Mouse (Mus musculus) lung, embryonic 14.5 days (tissue): ENCODE measurements around the gene Dmrtb1. TPM values are rescaled to one million over a fixed set of nuclear protein-coding genes. Genes with fewer than 3 reads are reported as not detected.

Experiments
- ATAC-seq: fragments of 200-750 bp; cut with Nextera tagmentation; 2 replicates; pipeline ENCODE4 v1.8.0; 2017; ENCODE audit warnings: mild to moderate bottlenecking, moderate TSS enrichment, moderate library complexity; ENCODE audit not compliant: insufficient read depth
- DNase-seq: peaks from one replicate; pipeline ENCODE4 v3.0.0-alpha.2; 2015
- H3K27ac ChIP-seq: fragments of 300-500 bp; sonication (generic); 2 replicates; pipeline ENCODE4 v1.5.1; 2014; ENCODE audit warnings: low read depth, mild to moderate bottlenecking, moderate library complexity
- H3K27me3 ChIP-seq: fragments of 300-500 bp; sonication (generic); 2 replicates; pipeline ENCODE4 v1.6.1; 2014; ENCODE audit warnings: low read length, control low read depth; ENCODE audit not compliant: insufficient read depth
- H3K36me3 ChIP-seq: fragments of 300-500 bp; sonication (generic); 2 replicates; pipeline ENCODE4 v1.6.1; 2014; ENCODE audit warnings: control low read depth; ENCODE audit not compliant: insufficient read depth
- H3K4me1 ChIP-seq: fragments of 300-500 bp; sonication (generic); 2 replicates; pipeline ENCODE4 v1.6.1; 2014; ENCODE audit warnings: antibody characterized with exemption, control low read depth; ENCODE audit not compliant: insufficient read depth
- H3K4me2 ChIP-seq: fragments of 300-500 bp; sonication (generic); 2 replicates; pipeline ENCODE4 v1.6.1; 2014; ENCODE audit warnings: mild to moderate bottlenecking
- H3K4me3 ChIP-seq: fragments of 300-500 bp; sonication (generic); 2 replicates; pipeline ENCODE4 v1.5.1; 2014; ENCODE audit warnings: low read depth, low read length
- H3K9ac ChIP-seq: fragments of 300-500 bp; sonication (generic); 2 replicates; pipeline ENCODE4 v1.6.1; 2014
- H3K9me3 ChIP-seq: fragments of 300-500 bp; sonication (generic); 2 replicates; pipeline ENCODE4 v1.6.1; 2016; ENCODE audit warnings: low read depth, low read length, control low read depth
- CTCF ChIP-seq: IDR thresholded peaks from 2 replicates; pipeline ENCODE4 v1.5.1; 2016; ENCODE audit warnings: antibody characterized with exemption, low read depth
- WGBS: fragments of 180-500 bp; shearing (Covaris S2); extraction: QIAGEN DNeasy Blood & Tissue Kit; methylation state at CpG from one replicate; pipeline ENCODE4 v1.1.7; 2014; 5-methylcytosine and 5-hydroxymethylcytosine counted together
- polyA plus RNA-seq: library from polyadenylated mRNA; unstranded; fragments of >200 nt; fragmentation: Nextera tagmentation; extraction: Ambion mirVana; gene quantifications from 2 replicates; pipeline ENCODE4 v1.2.1, GENCODE M21; 2014

The Dmrtb1 gene
- not detected in 2 replicates for polyA plus RNA-seq

DNA sequence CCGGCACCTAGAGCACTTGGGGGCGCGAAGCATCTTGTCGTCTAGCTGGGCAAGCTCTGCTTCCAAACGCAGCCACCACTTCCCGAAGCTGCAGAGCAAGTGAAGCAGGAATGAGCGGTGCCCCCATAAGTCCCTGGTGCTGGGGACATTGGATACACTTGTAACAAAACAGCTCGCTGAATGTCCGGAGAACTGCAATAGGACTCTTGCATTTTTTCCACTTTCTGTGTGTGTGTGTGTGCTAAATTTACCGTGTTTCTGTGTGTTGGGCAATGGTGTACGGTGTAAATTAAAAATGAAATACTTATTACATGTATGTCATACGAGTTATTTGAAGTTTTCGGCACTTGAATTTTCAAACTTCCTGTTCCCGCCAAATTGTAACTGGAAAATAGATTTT, at the start of gene Dmrtb1:
Gene Dmrtb1 (minus strand): TSS at position 101 of the 400 bp plus-strand sequence.
- Histone ChIP-seq H3K4me2 (no peak within 1 kb of the TSS), H3K4me1 (no peaks in the 10 kb centered on the region), H3K27me3 (no peaks in the 10 kb centered on the region), H3K9ac (no peak within 1 kb of the TSS), H3K36me3 (no peaks in the 10 kb centered on the region), H3K9me3 (no peaks in the 10 kb centered on the region), H3K27ac (no peak within 1 kb of the TSS), H3K4me3 (no peak within 1 kb of the TSS)
- DNase-seq (no peak), ATAC-seq (no peak)
- TF ChIP-seq CTCF, result no peak
- 86% methylated on average over 14 of the region's 14 CpGs for WGBS

- Histone ChIP-seq H3K27ac (no peak overlapping the region), H3K9me3 (no peaks in the 10 kb centered on the region), H3K4me2 (no peak overlapping the region), H3K27me3 (no peaks in the 10 kb centered on the region; the same call in 1 of the 2 replicates), H3K9ac (no peak overlapping the region), H3K4me1 (no peaks in the 10 kb centered on the region), H3K36me3 (no peaks in the 10 kb centered on the region), H3K4me3 (no peak overlapping the region)
- WGBS, result 33% methylated on average over 3 of the region's 3 CpGs
- DNase-seq (no peak), ATAC-seq (no peak)
- TF ChIP-seq CTCF, result no peak
Observed at GRCm38 (mm10) chr4:107733603-107734002, 49.6 kb upstream of the Dmrtb1 start.

DNA sequence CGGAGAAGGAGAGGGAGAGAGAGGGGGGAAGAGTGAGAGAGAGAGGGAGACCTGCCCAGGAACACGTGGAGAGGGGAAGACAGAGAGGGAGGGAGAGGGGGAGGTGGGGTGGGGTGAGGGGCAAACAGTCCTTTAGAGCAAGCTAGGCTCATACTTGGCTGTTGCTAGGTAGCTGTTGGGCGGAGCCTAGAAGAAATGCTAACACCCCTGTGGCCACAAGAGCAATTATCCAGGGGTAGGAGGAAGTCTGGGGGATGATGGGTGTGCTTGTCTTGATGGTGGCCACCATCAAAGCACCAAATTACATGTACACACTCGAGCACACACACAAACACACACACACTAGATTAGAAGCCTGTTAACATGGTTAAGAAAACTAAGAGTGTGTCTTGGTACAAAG, 48.6 kb upstream of the Dmrtb1 start:
- ATAC-seq (peak; percentile 50; the same call in 1 of the 2 replicates), DNase-seq (peak; percentile 17)
- Histone ChIP-seq H3K4me2 (no peak overlapping the region), H3K9me3 (no peaks in the 10 kb centered on the region), H3K4me3 (no peak overlapping the region), H3K27ac (no peak overlapping the region), H3K36me3 (no peaks in the 10 kb centered on the region), H3K27me3 (no peaks in the 10 kb centered on the region; the same call in 1 of the 2 replicates), H3K4me1 (no peaks in the 10 kb centered on the region), H3K9ac (no peak overlapping the region)
- TF ChIP-seq CTCF, result no peak
- whole genome bisulfite sequencing, result 14% methylated on average over 4 of the region's 4 CpGs

DNA sequence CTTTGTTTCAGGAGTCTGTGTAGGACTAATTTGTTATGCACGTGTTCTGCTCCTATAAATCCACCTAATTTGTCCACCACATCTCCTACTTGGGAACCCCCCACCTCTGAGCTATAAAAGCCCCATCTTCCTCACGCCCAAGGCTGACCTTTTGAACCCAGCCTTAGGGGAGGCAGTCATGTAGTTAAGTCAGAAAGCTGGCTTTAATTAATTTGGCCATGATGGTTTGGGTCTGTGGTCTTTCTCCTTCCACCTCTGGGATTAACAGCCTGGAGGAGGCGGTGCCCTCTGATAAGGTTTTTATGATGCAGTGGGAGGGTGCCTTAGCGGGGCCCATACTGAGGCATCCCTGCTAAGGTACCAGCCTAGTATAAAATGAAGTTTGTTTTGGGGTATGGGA, 48.2 kb upstream of the Dmrtb1 start:
- H3K4me3 ChIP-seq, result no peak overlapping the region
- no peak for DNase-seq
- H3K4me1 ChIP-seq, result no peaks in the 10 kb centered on the region
- H3K9me3 ChIP-seq, result no peaks in the 10 kb centered on the region
- no peak for TF ChIP-seq CTCF
- H3K27ac ChIP-seq, result no peak overlapping the region
- no peak for ATAC-seq
- no peaks in the 10 kb centered on the region for H3K36me3 ChIP-seq
- WGBS, result 26% methylated on average over 4 of the region's 4 CpGs
- no peak overlapping the region for H3K9ac ChIP-seq
- no peaks in the 10 kb centered on the region; the same call in 1 of the 2 replicates for H3K27me3 ChIP-seq
- H3K4me2 ChIP-seq, result no peak overlapping the region

DNA sequence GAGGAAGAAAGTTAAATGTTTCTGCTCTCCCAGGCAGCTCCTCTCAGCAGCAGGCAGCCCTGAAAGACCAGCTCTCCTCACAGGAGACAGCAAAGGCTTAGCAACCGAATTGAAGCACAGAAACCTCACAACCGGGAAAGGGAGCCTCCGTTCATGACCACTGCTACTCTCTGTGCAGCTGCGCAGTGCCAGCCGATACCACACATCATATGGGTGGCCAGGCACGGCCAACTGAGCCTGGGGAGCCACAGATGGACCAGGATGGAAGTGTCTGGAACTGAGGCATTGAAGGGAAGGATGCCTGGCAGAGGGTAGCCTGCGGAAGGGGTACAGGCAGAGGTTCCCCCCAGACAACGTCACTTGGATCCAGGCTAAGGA, 47.0 kb upstream of the Dmrtb1 start:
- WGBS, result 67% methylated on average over 8 of the region's 8 CpGs
- ATAC-seq, result no peak
- H3K4me2 ChIP-seq, result no peak overlapping the region
- H3K27me3 ChIP-seq, result no peaks in the 10 kb centered on the region; the same call in 1 of the 2 replicates
- H3K9me3 ChIP-seq, result no peaks in the 10 kb centered on the region
- DNase-seq, result no peak
- no peak overlapping the region for H3K9ac ChIP-seq
- TF ChIP-seq CTCF, result no peak
- H3K4me3 ChIP-seq, result no peak overlapping the region
- no peak overlapping the region for H3K27ac ChIP-seq
- no peaks in the 10 kb centered on the region for H3K36me3 ChIP-seq
- no peaks in the 10 kb centered on the region for H3K4me1 ChIP-seq

- H3K9me3 ChIP-seq, result no peaks in the 10 kb centered on the region
- ATAC-seq (no peak), DNase-seq (no peak)
- H3K4me1 ChIP-seq, result no peaks in the 10 kb centered on the region
- TF ChIP-seq CTCF, result no peak
- no peak overlapping the region for H3K4me2 ChIP-seq
- H3K9ac ChIP-seq, result no peak overlapping the region
- WGBS, result 75% methylated on average over 15 of the region's 15 CpGs
- H3K4me3 ChIP-seq, result no peak overlapping the region
- H3K27ac ChIP-seq, result no peak overlapping the region
- no peaks in the 10 kb centered on the region; the same call in 1 of the 2 replicates for H3K27me3 ChIP-seq
- no peaks in the 10 kb centered on the region for H3K36me3 ChIP-seq
Observed at GRCm38 (mm10) chr4:107730391-107731087, 46.5 kb upstream of the Dmrtb1 start.

DNA sequence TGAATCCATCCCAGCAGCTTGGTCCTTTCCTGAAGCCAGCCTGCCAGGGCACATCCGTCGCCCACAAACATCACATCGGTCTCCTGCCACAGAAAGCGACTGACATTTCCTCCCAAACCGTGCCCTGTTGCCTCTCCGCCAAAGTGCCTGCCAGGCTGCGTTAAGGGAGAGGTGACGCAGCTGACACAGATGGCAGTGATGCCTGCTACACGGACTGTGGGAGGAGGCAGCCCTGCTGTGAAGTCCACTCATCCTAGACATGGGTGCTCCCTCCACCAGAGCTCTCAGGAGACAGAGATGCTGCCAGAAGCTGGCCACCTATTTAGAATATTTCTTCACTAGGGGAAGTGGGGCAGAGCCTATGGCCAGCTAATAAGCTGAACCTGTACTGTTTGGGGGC, 41.4 kb upstream of the Dmrtb1 start:
- no peak overlapping the region for H3K4me3 ChIP-seq
- H3K9ac ChIP-seq, result no peak overlapping the region
- no peak for TF ChIP-seq CTCF
- H3K4me2 ChIP-seq, result no peak overlapping the region
- ATAC-seq (no peak), DNase-seq (no peak)
- no peaks in the 10 kb centered on the region for H3K9me3 ChIP-seq
- H3K27ac ChIP-seq, result no peak overlapping the region
- H3K36me3 ChIP-seq, result no peaks in the 10 kb centered on the region
- H3K27me3 ChIP-seq, result no peaks in the 10 kb centered on the region
- 59% methylated on average over 9 of the region's 9 CpGs for WGBS
- H3K4me1 ChIP-seq, result no peaks in the 10 kb centered on the region
